Comparison of ENCODE assay signal across 12 mouse cellular contexts in the genomic region with DNA sequence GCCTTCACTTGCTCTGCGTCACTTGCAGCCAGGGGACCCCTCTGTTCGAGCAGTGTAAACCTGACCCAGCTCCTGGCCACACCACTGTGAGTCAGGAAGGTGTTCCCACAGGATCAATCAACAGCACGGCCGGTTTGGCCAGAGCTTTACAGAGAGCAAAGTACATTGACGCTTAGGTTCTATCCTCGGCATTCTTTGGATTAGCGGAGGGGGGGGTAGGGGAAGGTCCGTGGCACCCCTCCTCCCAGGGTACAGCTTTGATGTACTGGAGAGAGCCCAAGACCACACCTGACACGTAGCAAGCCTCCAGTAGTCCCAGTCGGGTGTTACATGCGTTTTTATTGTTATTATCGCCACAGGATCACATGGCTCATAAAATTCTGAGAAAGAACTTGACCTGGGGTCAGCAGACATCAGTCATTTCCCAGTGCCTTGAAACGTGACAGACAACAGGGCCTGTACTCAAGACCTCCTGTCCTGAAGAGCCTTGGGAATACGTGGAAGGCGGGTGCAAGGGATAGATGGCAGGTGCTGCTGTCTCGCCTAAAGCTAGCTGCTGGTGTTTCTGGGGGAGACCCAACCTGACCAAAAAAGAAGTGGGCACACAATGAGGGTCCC. TPM values are rescaled to one million over a fixed set of nuclear protein-coding genes. Genes with fewer than 3 reads are reported as not detected.
A peak's percentile ranks its signal among the peaks of the same experiment; 100 is the strongest.
DNase-seq lines count a peak whose midpoint lies in the region; ATAC-seq and TF ChIP-seq lines count a peak whose summit lies in the region.
"Had no signal": no experiment of that assay in that cellular context is flagged by ENCODE, and none has a peak within 500 bp of the region (broad histone marks: within the 10 kb centered on the region; RNA-seq: fewer than 3 reads in every experiment).

No protein-coding gene starts in this region.

- WGBS in intestine, postnatal 0 days, result 32% methylated on average over 16 of the region's 16 CpGs
- WGBS in limb, embryonic 12.5 days, result 29% methylated on average over 16 of the region's 16 CpGs
- WGBS in thymus, adult 2 months, result 89% methylated on average over 16 of the region's 16 CpGs

- no peak for TF ChIP-seq POLR2A in thymus, adult 2 months (IDR thresholded peaks at IDR 0.05; ENCODE audit: control insufficient read depth, extremely low read depth, insufficient read depth, low read length, poor library complexity)

- peak overlapping the region; percentile 98 for H3K27ac ChIP-seq in intestine, postnatal 0 days (ENCODE audit: low read depth, low read length)
- no peak overlapping the region for H3K27ac ChIP-seq in limb, embryonic 12.5 days
- H3K27ac ChIP-seq in thymus, adult 2 months (ENCODE audit: control insufficient read depth, insufficient read depth, low read length), result no peak overlapping the region

- no peak for TF ChIP-seq CTCF in intestine, postnatal 0 days (IDR thresholded peaks at IDR 0.05; ENCODE audit: low read depth)
- no peak for TF ChIP-seq CTCF in thymus, adult 2 months (IDR thresholded peaks at IDR 0.05; ENCODE audit: borderline replicate concordance, control insufficient read depth, extremely low read depth, insufficient read depth, low read length, poor library complexity)

- no peak overlapping the region for H3K4me3 ChIP-seq in intestine, postnatal 0 days (ENCODE audit: low read depth, low read length)
- no peak overlapping the region for H3K4me3 ChIP-seq in limb, embryonic 12.5 days (replicated peaks)
- H3K4me3 ChIP-seq in thymus, adult 2 months (ENCODE audit: control insufficient read depth, insufficient read depth, low read length), result no peak overlapping the region

- no peaks in the 10 kb centered on the region for H3K36me3 ChIP-seq in intestine, postnatal 0 days (ENCODE audit: control insufficient read depth, insufficient read depth)
- no peaks in the 10 kb centered on the region for H3K36me3 ChIP-seq in limb, embryonic 12.5 days
- no peaks in the 10 kb centered on the region for H3K36me3 ChIP-seq in thymus, adult 2 months (ENCODE audit: control insufficient read depth, insufficient read depth, low read length)

- H3K9me3 ChIP-seq in intestine, postnatal 0 days (ENCODE audit: control insufficient read depth), result no peaks in the 10 kb centered on the region
- no peaks in the 10 kb centered on the region for H3K9me3 ChIP-seq in limb, embryonic 12.5 days

- H3K9ac ChIP-seq in intestine, postnatal 0 days (ENCODE audit: low read depth, low read length), result peak overlapping the region; percentile 13; the same call in 1 of the 2 replicates
- H3K9ac ChIP-seq in limb, embryonic 12.5 days (replicated peaks), result no peak overlapping the region

- intact Hi-C loops in left cerebral cortex, postnatal 14 days (cut with DNase I), result no loop called here

- H3K4me1 ChIP-seq in intestine, postnatal 0 days (replicated peaks; ENCODE audit: control insufficient read depth, insufficient read depth, low read length), result 0 out of 2 replicates have a peak, but pooled peaks cover 5% of the 10 kb centered on the region
- H3K4me1 ChIP-seq in limb, embryonic 12.5 days (replicated peaks), result peaks cover 22% of the 10 kb centered on the region
- no peaks in the 10 kb centered on the region for H3K4me1 ChIP-seq in thymus, adult 2 months (replicated peaks; ENCODE audit: control insufficient read depth, insufficient read depth, low read length)

- no peaks in the 10 kb centered on the region for H3K27me3 ChIP-seq in intestine, postnatal 0 days (replicated peaks; ENCODE audit: control insufficient read depth, insufficient read depth, low read length)
- peaks cover 19% of the 10 kb centered on the region for H3K27me3 ChIP-seq in limb, embryonic 12.5 days
- H3K27me3 ChIP-seq in thymus, adult 2 months (ENCODE audit: control insufficient read depth, insufficient read depth, low read length), result no peaks in the 10 kb centered on the region

- DNase-seq in kidney, adult 9 months, result peak; percentile 36
- DNase-seq in mesoderm, embryonic 11.5 days (ENCODE audit: low read depth, low spot score), result peak; percentile 50
- DNase-seq in left cerebral cortex, postnatal 14 days (ENCODE audit: low spot score in 2 of 2), result no peak
- DNase-seq in thymus, adult 2 months, result no peak
- DNase-seq in cerebellum, postnatal 10 days, result no peak
- DNase-seq: heart, adult 18-20 months; heart, postnatal 36 days; lung, postnatal 4 days had no signal

- H3K4me2 ChIP-seq in intestine, postnatal 0 days (replicated peaks; ENCODE audit: low read depth), result peak overlapping the region; percentile 38
- no peak overlapping the region for H3K4me2 ChIP-seq in limb, embryonic 12.5 days

- peak; percentile 90 for ATAC-seq in intestine, postnatal 0 days
- ATAC-seq in limb, embryonic 12.5 days (ENCODE audit: insufficient number of reproducible peaks, insufficient read depth, low FRiP score, low TSS enrichment, low read depth), result 0 out of 2 replicates have a peak, but pooled peaks have one; percentile 24
- ATAC-seq: inflammation-experienced regulatory T-cells, adult 6 months; Patski had no signal

RNA-seq across cellular contexts. Expression of a gene that starts 47.4 kb away (rescaled TPM):
- 6.0 and 7.7 TPM in 2 replicates for polyA plus RNA-seq in intestine, postnatal 0 days (2015; fragmentation: Nextera tagmentation; extraction: Ambion mirVana)
- polyA plus RNA-seq in limb, embryonic 12.5 days (2016; fragmentation: Nextera tagmentation; extraction: Ambion mirVana), result 10.9 and 11.7 TPM in 2 replicates
- total RNA-seq in left cerebral cortex, postnatal 14 days (2021), result 10 to 100 TPM; 53.0 to 60.0 TPM
- polyA plus RNA-seq in thymus, adult 2 months (2012; rRNA removed), result 17.1 and 20.4 TPM in 2 replicates

Comparison
In these comparisons a context has a peak if more than half of its experiments do, and no peak if none do; other contexts are left out.
1. DNase-seq: peak in kidney, adult 9 months (single experiment) and mesoderm, embryonic 11.5 days (single experiment); none in left cerebral cortex, postnatal 14 days (0 of 2), thymus, adult 2 months (single experiment) and cerebellum, postnatal 10 days (0 of 2).